Mouse (Mus musculus) stomach, embryonic 15.5 days (tissue): ENCODE results near the gene Nmur2. TPM values are rescaled to one million over a fixed set of nuclear protein-coding genes. Genes with fewer than 3 reads are reported as not detected.

Experiments used
- ATAC-seq: fragments of 200-750 bp; cut with Nextera tagmentation; 2 replicates; pipeline ENCODE4 v1.8.0; 2017; ENCODE audit warnings: low read depth, moderate number of reproducible peaks, moderate TSS enrichment; ENCODE audit not compliant: insufficient read depth, low FRiP score
- H3K27ac ChIP-seq: fragments of 300-500 bp; sonication (generic); 2 replicates; pipeline ENCODE4 v1.5.1; 2015; ENCODE audit warnings: mild to moderate bottlenecking, inconsistent platforms
- H3K27me3 ChIP-seq: fragments of 300-500 bp; sonication (generic); replicated peaks from 2 replicates; pipeline ENCODE4 v1.6.1; 2015; ENCODE audit warnings: inconsistent platforms
- H3K36me3 ChIP-seq: fragments of 300-500 bp; sonication (generic); 2 replicates; pipeline ENCODE4 v1.6.1; 2015; ENCODE audit warnings: inconsistent platforms
- H3K4me1 ChIP-seq: fragments of 300-500 bp; sonication (generic); 2 replicates; pipeline ENCODE4 v1.6.1; 2015; ENCODE audit warnings: inconsistent platforms
- H3K4me2 ChIP-seq: fragments of 300-500 bp; sonication (generic); 2 replicates; pipeline ENCODE4 v1.6.1; 2015; ENCODE audit warnings: mild to moderate bottlenecking, inconsistent platforms
- H3K4me3 ChIP-seq: fragments of 300-500 bp; sonication (generic); replicated peaks from 2 replicates; pipeline ENCODE4 v1.5.1; 2015; ENCODE audit warnings: inconsistent platforms
- H3K9ac ChIP-seq: fragments of 300-500 bp; sonication (generic); 2 replicates; pipeline ENCODE4 v1.6.1; 2015; ENCODE audit warnings: inconsistent platforms
- H3K9me3 ChIP-seq: fragments of 300-500 bp; sonication (generic); 2 replicates; pipeline ENCODE4 v1.6.1; 2016; ENCODE audit warnings: inconsistent platforms
- WGBS: fragments of 180-500 bp; shearing (Covaris S2); methylation state at CpG from one replicate; pipeline ENCODE4 v1.1.7; 2015; 5-methylcytosine and 5-hydroxymethylcytosine counted together
- polyA plus RNA-seq: library from polyadenylated mRNA; unstranded; fragments of >200 nt; fragmentation: Nextera tagmentation; extraction: Ambion mirVana; gene quantifications from 2 replicates; pipeline ENCODE4 v1.2.1, GENCODE M21; 2015

Nmur2 gene
- polyA plus RNA-seq, 1 experiment from 2014 or later = 0.41 TPM

GRCm38 (mm10) chr11:56008277-56008676, 32.5 kb downstream of the Nmur2 start:
- Histone ChIP-seq H3K27ac (no peak overlapping the region), H3K4me2 (no peak overlapping the region), H3K36me3 (no peaks in the 10 kb centered on the region), H3K4me1 (no peaks in the 10 kb centered on the region), H3K27me3 (no peaks in the 10 kb centered on the region), H3K9ac (no peak overlapping the region), H3K4me3 (no peak overlapping the region), H3K9me3 (no peaks in the 10 kb centered on the region)
- ATAC-seq = no peak
- 55% methylated on average over 3 of the region's 3 CpGs for WGBS

DNA sequence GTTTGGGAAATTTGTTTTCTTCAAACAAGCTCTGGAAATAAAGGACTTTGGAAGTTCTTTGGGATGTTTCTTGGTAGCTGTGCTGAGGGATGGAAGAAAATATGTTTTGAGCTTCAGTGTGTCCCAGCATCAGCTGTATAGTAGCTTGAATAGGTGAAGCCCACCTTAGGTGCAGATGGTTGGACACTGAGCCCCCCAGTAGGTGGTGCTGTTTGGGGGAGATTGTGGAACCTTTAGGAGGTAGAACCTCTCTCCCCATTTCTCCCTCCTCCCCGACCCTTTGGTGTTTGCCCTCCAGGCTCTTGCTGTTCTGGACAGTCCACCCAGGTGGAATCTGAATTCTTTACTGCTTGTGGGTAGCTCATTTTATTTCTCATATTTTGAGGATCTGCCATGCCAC, 48.0 kb downstream of the Nmur2 start:
- H3K27ac ChIP-seq = no peak overlapping the region
- H3K27me3 ChIP-seq = no peaks in the 10 kb centered on the region
- H3K4me1 ChIP-seq = no peaks in the 10 kb centered on the region
- H3K4me3 ChIP-seq = no peak overlapping the region
- no peaks in the 10 kb centered on the region for H3K36me3 ChIP-seq
- no peak overlapping the region for H3K4me2 ChIP-seq
- no peaks in the 10 kb centered on the region for H3K9me3 ChIP-seq
- no peak for ATAC-seq
- H3K9ac ChIP-seq = no peak overlapping the region
- 38% methylated on average over 1 of the region's 1 CpGs for WGBS

- Histone ChIP-seq H3K27me3 (no peaks in the 10 kb centered on the region), H3K9me3 (no peaks in the 10 kb centered on the region), H3K4me2 (no peak overlapping the region), H3K4me1 (no peaks in the 10 kb centered on the region), H3K4me3 (no peak overlapping the region), H3K9ac (no peak overlapping the region), H3K36me3 (no peaks in the 10 kb centered on the region), H3K27ac (no peak overlapping the region)
- ATAC-seq = no peak
- WGBS = 53% methylated on average over 3 of the region's 3 CpGs
These were observed 48.7 kb downstream of the Nmur2 start for GRCm38 (mm10) chr11:55992148-55992547.

DNA sequence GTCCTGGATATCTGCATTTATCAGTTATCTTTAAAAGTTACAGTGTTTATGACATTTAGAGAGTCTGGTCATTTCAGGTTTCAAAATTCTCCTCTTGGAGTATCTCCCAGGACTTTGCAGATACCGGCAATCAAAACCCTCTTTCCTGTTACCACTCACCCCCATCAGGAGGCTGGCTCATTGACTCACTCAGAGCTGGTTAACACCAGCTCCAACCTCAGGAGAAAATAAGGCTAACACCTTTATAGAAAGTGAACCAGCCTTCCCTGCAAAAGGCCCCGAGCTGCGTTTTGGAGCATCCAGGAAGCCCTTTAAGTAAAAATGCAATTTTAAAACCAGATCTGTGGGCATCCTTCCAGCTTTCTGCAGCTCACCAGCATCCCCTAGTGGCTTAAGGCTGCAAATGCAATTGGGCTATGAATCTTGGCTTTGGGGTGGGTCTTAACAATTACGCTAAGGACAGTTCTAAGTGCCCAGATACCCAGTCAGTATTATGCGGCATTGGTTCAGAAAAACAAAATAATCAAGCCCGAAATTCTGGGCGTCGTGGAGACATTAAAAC, 49.2 kb downstream of the Nmur2 start:
- H3K9me3 ChIP-seq = no peaks in the 10 kb centered on the region
- H3K4me3 ChIP-seq = no peak overlapping the region
- no peak overlapping the region for H3K9ac ChIP-seq
- H3K4me1 ChIP-seq = no peaks in the 10 kb centered on the region
- 8% methylated on average over 8 of the region's 8 CpGs for WGBS
- no peak overlapping the region for H3K27ac ChIP-seq
- no peaks in the 10 kb centered on the region for H3K36me3 ChIP-seq
- no peaks in the 10 kb centered on the region for H3K27me3 ChIP-seq
- no peak for ATAC-seq
- H3K4me2 ChIP-seq = no peak overlapping the region

DNA sequence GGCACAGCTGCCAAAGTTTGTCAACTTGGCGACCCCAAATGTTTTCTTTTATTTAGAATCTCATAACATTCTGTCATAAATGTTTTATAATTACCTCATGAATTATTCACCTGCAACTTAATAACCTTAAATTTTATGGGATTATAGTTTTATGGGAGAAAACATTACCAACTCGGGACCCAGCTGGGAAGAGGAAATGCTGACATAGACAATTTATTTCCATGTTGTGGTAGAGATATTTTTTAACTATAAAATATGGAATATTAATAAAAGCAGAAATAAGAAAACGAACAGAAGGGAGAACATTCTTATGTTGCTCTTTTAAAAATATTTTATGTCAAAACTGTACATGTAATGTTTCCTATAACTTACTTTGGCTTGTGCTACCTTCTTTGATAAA, 56.2 kb downstream of the Nmur2 start:
- H3K27me3 ChIP-seq = no peaks in the 10 kb centered on the region
- no peaks in the 10 kb centered on the region for H3K9me3 ChIP-seq
- no peaks in the 10 kb centered on the region for H3K4me1 ChIP-seq
- ATAC-seq = no peak
- H3K4me3 ChIP-seq = no peak overlapping the region
- no peak overlapping the region for H3K27ac ChIP-seq
- no peak overlapping the region for H3K4me2 ChIP-seq
- H3K36me3 ChIP-seq = no peaks in the 10 kb centered on the region
- H3K9ac ChIP-seq = no peak overlapping the region
- 57% methylated on average over 3 of the region's 3 CpGs for WGBS

- Histone ChIP-seq H3K4me1 (no peaks in the 10 kb centered on the region), H3K9me3 (no peaks in the 10 kb centered on the region), H3K9ac (no peak overlapping the region), H3K27ac (no peak overlapping the region), H3K36me3 (no peaks in the 10 kb centered on the region), H3K4me2 (no peak overlapping the region), H3K27me3 (no peaks in the 10 kb centered on the region), H3K4me3 (no peak overlapping the region)
- ATAC-seq = no peak
- 42% methylated on average over 1 of the region's 1 CpGs for WGBS
These were observed 59.2 kb downstream of the Nmur2 start for GRCm38 (mm10) chr11:55981656-55982055.

DNA sequence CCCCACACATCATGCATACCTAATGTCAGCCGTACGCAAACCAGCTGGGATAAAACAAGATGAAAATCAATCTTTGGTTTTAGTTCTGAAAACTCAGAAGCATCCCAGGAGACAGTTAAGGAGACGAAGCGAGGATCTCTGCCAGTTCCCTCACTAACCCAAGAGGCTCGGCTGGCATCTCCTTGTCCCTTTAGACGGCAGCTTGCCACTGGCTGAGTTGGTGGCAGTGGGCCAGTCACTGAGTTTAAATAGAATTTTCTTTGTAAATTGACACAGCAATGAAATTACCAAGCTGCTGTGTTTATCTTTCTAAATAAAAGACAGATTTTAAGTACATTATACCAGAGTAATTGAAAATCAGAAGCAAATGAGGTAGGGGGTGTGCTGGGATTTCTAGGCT, 62.7 kb downstream of the Nmur2 start:
- no peaks in the 10 kb centered on the region for H3K4me1 ChIP-seq
- ATAC-seq = no peak
- H3K27ac ChIP-seq = no peak overlapping the region
- H3K9ac ChIP-seq = no peak overlapping the region
- H3K4me2 ChIP-seq = no peak overlapping the region
- H3K4me3 ChIP-seq = no peak overlapping the region
- no peaks in the 10 kb centered on the region for H3K36me3 ChIP-seq
- no peaks in the 10 kb centered on the region for H3K27me3 ChIP-seq
- H3K9me3 ChIP-seq = no peaks in the 10 kb centered on the region
- 70% methylated on average over 6 of the region's 6 CpGs for WGBS
